Mouse (Mus musculus) liver, embryonic 14.5 days (tissue): ENCODE measurements around the gene Prss23.

Source experiments
- CTCF ChIP-seq: IDR thresholded peaks from 2 replicates; pipeline ENCODE4 v1.5.1; 2016; ENCODE audit warnings: antibody characterized with exemption, low read depth, control low read depth
- EP300 ChIP-seq: IDR thresholded peaks from 2 replicates; pipeline ENCODE4 v1.6.1; 2016; ENCODE audit warnings: antibody characterized with exemption, low read depth

GRCm38 (mm10) chr7:89564569-89564968 lies 37.6 kb upstream of the Prss23 start:
- TF ChIP-seq CTCF (no peak), EP300 (no peak)
